Mouse (Mus musculus) MEL (cell line): Measurements from ENCODE around the gene Rom1. TPM values are rescaled to one million over a fixed set of nuclear protein-coding genes. Genes with fewer than 3 reads are reported as not detected.

ENCODE experiments used
- DNase-seq: peaks from one replicate; pipeline ENCODE4 v3.0.0; 2011; ENCODE audit warnings: low read depth, low spot score
- H3K27ac ChIP-seq: 2 replicates; pipeline ENCODE4 v1.5.1; 2012; ENCODE audit warnings: low read depth, mild to moderate bottlenecking, control low read depth, low read length, moderate library complexity; ENCODE audit not compliant: control insufficient read depth
- H3K27me3 ChIP-seq, 2 experiments: fragments of 150-350 bp in 1 of 2; sonication (generic) in 1 of 2; 2 replicates each; pipeline ENCODE4 v1.6.1; 2012; ENCODE audit warnings: low read length in 2 of 2, mild to moderate bottlenecking in 2 of 2, improper control_type of control experiment in 1 of 2, moderate library complexity in 1 of 2; ENCODE audit not compliant: insufficient read depth in 2 of 2, control insufficient read depth in 1 of 2
- H3K36me3 ChIP-seq, 2 experiments: 2 replicates each; pipeline ENCODE4 v1.6.1; 2012 to 2014; ENCODE audit warnings: low read length in 2 of 2, improper control_type of control experiment in 1 of 2, inconsistent platforms in 1 of 2, mild to moderate bottlenecking in 1 of 2; ENCODE audit not compliant: insufficient read depth in 2 of 2, control insufficient read depth in 1 of 2
- H3K4me1 ChIP-seq, 2 experiments: fragments of 150-350 bp in 1 of 2; sonication (generic) in 1 of 2; 2 replicates each; pipeline ENCODE4 v1.6.1; 2012; ENCODE audit warnings: low read length in 2 of 2, improper control_type of control experiment in 1 of 2, mild to moderate bottlenecking in 1 of 2; ENCODE audit not compliant: insufficient read depth in 2 of 2, control insufficient read depth in 1 of 2
- H3K4me3 ChIP-seq, 2 experiments: fragments of 150-350 bp in 1 of 2; sonication (generic) in 1 of 2; 2 replicates each; pipeline ENCODE4 v1.5.1; 2012; ENCODE audit warnings: low read depth in 2 of 2, low read length in 2 of 2, mild to moderate bottlenecking in 2 of 2, moderate library complexity in 2 of 2, control low read depth in 1 of 2, improper control_type of control experiment in 1 of 2; ENCODE audit not compliant: control insufficient read depth in 1 of 2, insufficient read depth in 1 of 2
- H3K79me2 ChIP-seq: 2 replicates; pipeline ENCODE4 v1.6.1; 2012; ENCODE audit warnings: mild to moderate bottlenecking, low read length, moderate library complexity; ENCODE audit not compliant: control insufficient read depth, poor library complexity, insufficient read depth
- H3K9ac ChIP-seq: 2 replicates; pipeline ENCODE4 v1.6.1; 2012; ENCODE audit warnings: low read depth, mild to moderate bottlenecking, control low read depth, low read length, moderate library complexity; ENCODE audit not compliant: control insufficient read depth, poor library complexity, severe bottlenecking
- H3K9me3 ChIP-seq: fragments of 150-350 bp; sonication (generic); replicated peaks from 2 replicates; pipeline ENCODE4 v1.6.1; 2012; ENCODE audit warnings: mild to moderate bottlenecking, low read length, improper control_type of control experiment, moderate library complexity; ENCODE audit not compliant: insufficient read depth
- BHLHE40 ChIP-seq: IDR thresholded peaks from 2 replicates; pipeline ENCODE4 v1.6.1; 2012; ENCODE audit warnings: low read depth, mild to moderate bottlenecking, inconsistent platforms, low read length, improper control_type of control experiment, borderline replicate concordance
- CHD1 ChIP-seq: IDR thresholded peaks from 2 replicates; pipeline ENCODE4 v1.6.1; 2012; ENCODE audit warnings: low read depth, mild to moderate bottlenecking, inconsistent platforms, low read length, improper control_type of control experiment
- CHD2 ChIP-seq: IDR thresholded peaks from 2 replicates; pipeline ENCODE4 v1.6.1; 2011; ENCODE audit warnings: low read length, improper control_type of control experiment
- CTCF ChIP-seq, 3 experiments: IDR thresholded peaks in 2 of 3; conservative IDR thresholded peaks in 1 of 3; 2 replicates each; pipeline ENCODE4 v1.5.1; 2011 to 2012; ENCODE audit warnings: low read length in 3 of 3, low read depth in 2 of 3, mild to moderate bottlenecking in 2 of 3, improper control_type of control experiment in 1 of 3, inconsistent platforms in 1 of 3, mixed read lengths in 1 of 3, moderate library complexity in 1 of 3; ENCODE audit not compliant: control insufficient read depth in 1 of 3, insufficient read depth in 1 of 3, poor library complexity in 1 of 3, severe bottlenecking in 1 of 3
- E2F4 ChIP-seq: IDR thresholded peaks from 2 replicates; pipeline ENCODE4 v1.6.1; 2011; ENCODE audit warnings: low read depth, low read length, improper control_type of control experiment, borderline replicate concordance
- ELF1 ChIP-seq: IDR thresholded peaks from 2 replicates; pipeline ENCODE4 v1.6.1; 2014; ENCODE audit warnings: low read depth, mild to moderate bottlenecking, inconsistent platforms, low read length, improper control_type of control experiment, moderate library complexity
- EP300 ChIP-seq, 2 experiments: IDR thresholded peaks; 2 replicates each; pipeline ENCODE4 v1.6.1; 2011; ENCODE audit warnings: improper control_type of control experiment in 2 of 2, low read length in 2 of 2, low read depth in 1 of 2, mild to moderate bottlenecking in 1 of 2
- ETS1 ChIP-seq: IDR thresholded peaks from 2 replicates; pipeline ENCODE4 v1.6.1; 2012; ENCODE audit warnings: low read depth, mild to moderate bottlenecking, inconsistent platforms, low read length, improper control_type of control experiment, moderate library complexity
- GABPA ChIP-seq: IDR thresholded peaks from 2 replicates; pipeline ENCODE4 v1.6.1; 2012; ENCODE audit warnings: low read depth, mild to moderate bottlenecking, inconsistent platforms, low read length, improper control_type of control experiment, moderate library complexity
- GATA1 ChIP-seq: IDR thresholded peaks from 2 replicates; pipeline ENCODE4 v1.6.1; 2011; ENCODE audit warnings: low read depth, low read length, improper control_type of control experiment
- HCFC1 ChIP-seq: IDR thresholded peaks from 2 replicates; pipeline ENCODE4 v1.6.1; 2012; ENCODE audit warnings: low read depth, mild to moderate bottlenecking, inconsistent platforms, low read length, improper control_type of control experiment, moderate library complexity
- JUND ChIP-seq: IDR thresholded peaks from 2 replicates; pipeline ENCODE4 v1.6.1; 2011; ENCODE audit warnings: low read depth, mild to moderate bottlenecking, improper control_type of control experiment, low read length
- MAFK ChIP-seq: IDR thresholded peaks from 2 replicates; pipeline ENCODE4 v1.6.1; 2011; ENCODE audit warnings: low read depth, mild to moderate bottlenecking, low read length, improper control_type of control experiment, borderline replicate concordance
- MAX ChIP-seq: IDR thresholded peaks from 2 replicates; pipeline ENCODE4 v1.6.1; 2011; ENCODE audit warnings: low read length, improper control_type of control experiment
- MAZ ChIP-seq: IDR thresholded peaks from 2 replicates; pipeline ENCODE4 v1.6.1; 2012; ENCODE audit warnings: low read depth, mild to moderate bottlenecking, inconsistent platforms, low read length, improper control_type of control experiment
- MEF2A ChIP-seq: IDR thresholded peaks from 2 replicates; pipeline ENCODE4 v1.6.1; 2014; ENCODE audit warnings: low read depth, mild to moderate bottlenecking, inconsistent platforms, low read length, improper control_type of control experiment; ENCODE audit not compliant: poor library complexity, insufficient replicate concordance, severe bottlenecking; ENCODE audit errors: extremely low read depth
- MXI1 ChIP-seq: IDR thresholded peaks from 2 replicates; pipeline ENCODE4 v1.6.1; 2011; ENCODE audit warnings: mild to moderate bottlenecking, low read depth, low read length, improper control_type of control experiment
- MYC ChIP-seq: IDR thresholded peaks from 2 replicates; pipeline ENCODE4 v1.6.1; 2011; ENCODE audit warnings: low read depth, mild to moderate bottlenecking, low read length, improper control_type of control experiment, moderate library complexity
- NELFE ChIP-seq: IDR thresholded peaks from 2 replicates; pipeline ENCODE4 v1.6.1; 2011; ENCODE audit warnings: low read depth, low read length, improper control_type of control experiment
- POLR2A ChIP-seq, 2 experiments: IDR thresholded peaks; 2 replicates each; pipeline ENCODE4 v1.6.1; 2011 to 2012; ENCODE audit warnings: low read length in 2 of 2, mild to moderate bottlenecking in 2 of 2, control low read depth in 1 of 2, improper control_type of control experiment in 1 of 2, low read depth in 1 of 2, moderate library complexity in 1 of 2; ENCODE audit not compliant: control insufficient read depth in 1 of 2, insufficient read depth in 1 of 2, poor library complexity in 1 of 2
- RAD21 ChIP-seq: IDR thresholded peaks from 2 replicates; pipeline ENCODE4 v1.6.1; 2011; ENCODE audit warnings: mild to moderate bottlenecking, low read depth, low read length, improper control_type of control experiment
- SMC3 ChIP-seq: IDR thresholded peaks from 2 replicates; pipeline ENCODE4 v1.6.1; 2011; ENCODE audit warnings: low read depth, low read length, improper control_type of control experiment
- TAL1 ChIP-seq: IDR thresholded peaks from 2 replicates; pipeline ENCODE4 v1.6.1; 2012; ENCODE audit warnings: mild to moderate bottlenecking, inconsistent platforms, low read length, moderate library complexity, mixed read lengths
- TBP ChIP-seq: IDR thresholded peaks from 2 replicates; pipeline ENCODE4 v1.8.0; 2011; ENCODE audit warnings: low read depth, low read length, improper control_type of control experiment
- TCF12 ChIP-seq: IDR thresholded peaks from 2 replicates; pipeline ENCODE4 v1.6.1; 2014; ENCODE audit warnings: low read depth, mild to moderate bottlenecking, inconsistent platforms, low read length, improper control_type of control experiment, moderate library complexity
- UBTF ChIP-seq: IDR thresholded peaks from 2 replicates; pipeline ENCODE4 v1.6.1; 2012; ENCODE audit warnings: low read depth, mild to moderate bottlenecking, inconsistent platforms, low read length, improper control_type of control experiment, moderate library complexity, borderline replicate concordance; ENCODE audit not compliant: insufficient read depth
- ZC3H11A ChIP-seq: IDR thresholded peaks from 2 replicates; pipeline ENCODE4 v1.6.1; 2012; ENCODE audit warnings: low read depth, mild to moderate bottlenecking, inconsistent platforms, low read length, improper control_type of control experiment
- ZKSCAN1 ChIP-seq: IDR thresholded peaks from 2 replicates; pipeline ENCODE4 v1.6.1; 2012; ENCODE audit warnings: low read depth, mild to moderate bottlenecking, inconsistent platforms, low read length, improper control_type of control experiment, moderate library complexity
- ZNF384 ChIP-seq: IDR thresholded peaks from 2 replicates; pipeline ENCODE4 v1.6.1; 2012; ENCODE audit warnings: low read depth, mild to moderate bottlenecking, inconsistent platforms, low read length, improper control_type of control experiment
- polyA plus RNA-seq, 2 experiments: library from polyadenylated mRNA; stranded (reverse) in 1 of 2; unstranded in 1 of 2; fragments of >175 nt in 1 of 2; fragments of >200 nt in 1 of 2; gene quantifications; 2 replicates each; pipeline versions ENCODE4 v1.2.1 to v1.2.4; 2012; ENCODE audit warnings: low replicate concordance in 2 of 2, low read depth in 1 of 2; ENCODE audit not compliant: insufficient read length in 2 of 2, insufficient read depth in 1 of 2, missing spikeins in 1 of 2
- total RNA-seq: library from RNA; depleted of rRNA; stranded (reverse); fragments of 300-350 nt; gene quantifications from 2 replicates; pipeline ENCODE4 v1.2.3, GENCODE M21; 2012

The Rom1 gene
- total and polyA plus RNA-seq, 3 experiments: 3.1 to 4.1 TPM; not detected in 1

DNA sequence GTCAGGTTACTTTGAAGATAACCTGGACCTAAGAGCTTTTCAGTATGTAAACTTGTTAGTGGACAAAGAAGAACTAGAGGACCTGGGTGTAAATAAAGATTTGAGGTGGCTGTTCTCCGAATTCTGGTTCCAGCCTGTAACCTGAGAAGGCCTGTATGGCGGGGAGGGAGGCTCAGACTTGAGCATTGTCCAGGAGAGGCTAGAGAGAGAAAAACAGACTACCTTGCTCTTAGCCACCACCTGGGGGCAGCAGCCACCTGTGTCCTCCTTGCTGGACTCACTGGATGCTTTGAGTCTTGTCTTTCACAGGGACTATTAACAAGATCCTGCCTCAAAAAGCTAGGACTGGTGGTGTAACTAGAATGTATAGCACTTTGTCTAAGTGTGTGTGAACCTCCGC is 47.4 kb upstream of the Rom1 start (continued):
- TF ChIP-seq GABPA: no peak
- no peak for TF ChIP-seq MAZ
- TF ChIP-seq TBP: no peak
- TF ChIP-seq UBTF: no peak
- TF ChIP-seq JUND: no peak
- TF ChIP-seq TAL1: no peak
- TF ChIP-seq TCF12: no peak
- no peak for TF ChIP-seq MXI1
- TF ChIP-seq ELF1: no peak
- TF ChIP-seq MAFK: no peak
- TF ChIP-seq MEF2A: no peak
- no peak for TF ChIP-seq CHD1
- peak; percentile 61 to 69 (median 68) for TF ChIP-seq CTCF (IDR thresholded peaks at IDR 0.05 in 2 of 3, conservative IDR thresholded peaks at IDR 0.05 in 1 of 3; ENCODE audit: control insufficient read depth in 1 of 3, insufficient read depth in 1 of 3, low read depth in 2 of 3, low read length in 3 of 3, poor library complexity in 1 of 3, severe bottlenecking in 1 of 3)
- TF ChIP-seq NELFE: no peak
- TF ChIP-seq ZKSCAN1: no peak
- TF ChIP-seq SMC3: peak; percentile 63

DNA sequence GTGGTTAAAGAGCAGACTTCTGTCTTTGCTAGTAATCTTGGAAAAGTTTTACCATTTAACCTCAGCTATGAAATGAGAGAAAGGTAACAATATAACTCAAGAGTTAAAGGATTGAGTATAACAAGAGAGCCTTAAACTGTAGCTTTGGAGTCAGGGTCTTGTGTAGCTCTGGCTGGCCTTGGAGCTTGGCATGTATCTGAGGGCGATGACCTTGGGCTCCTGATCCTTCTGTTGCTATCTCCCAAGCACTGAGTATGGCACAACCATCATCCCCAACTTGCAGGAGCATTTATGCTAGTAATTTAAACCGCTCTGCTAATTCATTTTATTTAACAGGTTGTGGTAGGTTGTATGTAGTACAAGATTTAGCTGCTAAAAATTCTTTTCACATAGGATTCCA is 46.3 kb upstream of the Rom1 start:
- H3K79me2 ChIP-seq: peaks cover 37% of the 10 kb centered on the region
- H3K36me3 ChIP-seq: peaks cover 46 to 76% of the 10 kb centered on the region in 2 experiments
- H3K4me1 ChIP-seq: peaks cover 0 to 25% of the 10 kb centered on the region in 2 experiments; a peak in 3 of 4 replicates
- H3K9me3 ChIP-seq: no peaks in the 10 kb centered on the region
- H3K4me3 ChIP-seq: no peak overlapping the region
- H3K27me3 ChIP-seq: no peaks in the 10 kb centered on the region
- no peak for DNase-seq
- no peak overlapping the region for H3K27ac ChIP-seq
- no peak for TF ChIP-seq TBP
- TF ChIP-seq POLR2A (IDR thresholded peaks at IDR 0.05; ENCODE audit: control insufficient read depth in 1 of 2, insufficient read depth in 1 of 2, low read depth in 1 of 2, low read length in 2 of 2, poor library complexity in 1 of 2): peak in 1 of 2 experiments; percentile 38; a peak in 1 of 4 replicates
- no peak overlapping the region for H3K9ac ChIP-seq

DNA sequence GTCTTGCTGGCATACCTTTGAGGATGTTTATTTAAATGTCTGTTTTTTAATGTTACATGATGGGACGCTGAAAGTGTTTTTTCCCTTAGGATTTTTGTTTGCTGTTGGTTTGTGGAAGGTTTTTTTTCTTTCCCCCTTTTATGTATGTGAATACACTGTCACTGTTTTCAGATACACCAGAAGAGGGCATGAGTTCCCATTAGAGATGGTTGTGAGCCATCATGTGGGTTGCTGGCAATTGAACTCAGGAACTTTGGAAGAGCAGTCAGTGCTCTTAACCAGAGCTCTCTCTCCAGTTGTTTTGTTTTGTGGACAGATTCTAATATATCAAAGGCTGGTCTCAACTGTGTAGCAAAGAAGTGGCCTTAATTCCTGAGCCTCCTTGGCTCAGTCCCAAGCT is 45.5 kb upstream of the Rom1 start:
- Histone ChIP-seq H3K4me3 (no peak overlapping the region), H3K4me1 (peaks cover 3 to 22% of the 10 kb centered on the region in 2 experiments), H3K27ac (no peak overlapping the region; the same call in 1 of the 2 replicates), H3K27me3 (no peaks in the 10 kb centered on the region), H3K79me2 (peaks cover 46% of the 10 kb centered on the region), H3K36me3 (peaks cover 52 to 76% of the 10 kb centered on the region in 2 experiments), H3K9me3 (no peaks in the 10 kb centered on the region), H3K9ac (no peak overlapping the region)
- TF ChIP-seq ETS1 (no peak), GATA1 (no peak), UBTF (no peak), MYC (no peak), JUND (no peak), EP300 (IDR thresholded peaks at IDR 0.05; ENCODE audit: low read depth in 1 of 2, low read length in 2 of 2) (no peak), SMC3 (peak; percentile 39), HCFC1 (no peak), CTCF (IDR thresholded peaks at IDR 0.05 in 2 of 3, conservative IDR thresholded peaks at IDR 0.05 in 1 of 3; ENCODE audit: control insufficient read depth in 1 of 3, insufficient read depth in 1 of 3, low read depth in 2 of 3, low read length in 3 of 3, poor library complexity in 1 of 3, severe bottlenecking in 1 of 3) (peak in 1 of 3 experiments; percentile 28; a peak in 2 of 6 replicates), MXI1 (no peak), E2F4 (no peak), ZNF384 (peak; percentile 20; the same call in 1 of the 2 replicates), MAX (no peak), ZKSCAN1 (no peak), CHD2 (no peak), ZC3H11A (no peak), RAD21 (no peak; the same call in 1 of the 2 replicates), BHLHE40 (no peak)
- DNase-seq: no peak
